Mouse (Mus musculus) intestine, embryonic 14.5 days (tissue): Measurements from ENCODE around the gene Dtd1. TPM values are rescaled to one million over a fixed set of nuclear protein-coding genes. Genes with fewer than 3 reads are reported as not detected.

Experiments used
- ATAC-seq: fragments of 200-750 bp; cut with Nextera tagmentation; replicated peaks from 2 replicates; pipeline ENCODE4 v1.8.0; 2017; ENCODE audit warnings: low read depth, moderate number of reproducible peaks, moderate TSS enrichment, moderate library complexity; ENCODE audit not compliant: low FRiP score, low TSS enrichment
- DNase-seq: peaks from one replicate; pipeline ENCODE4 v3.0.0-alpha.2; 2018; ENCODE audit warnings: low spot score
- H3K27ac ChIP-seq: fragments of 300-500 bp; sonication (generic); 2 replicates; pipeline ENCODE4 v1.5.1; 2014; ENCODE audit warnings: low read depth, mild to moderate bottlenecking, control low read depth
- H3K27me3 ChIP-seq: fragments of 300-500 bp; sonication (generic); replicated peaks from 2 replicates; pipeline ENCODE4 v1.6.1; 2014; ENCODE audit warnings: low read length, control low read depth; ENCODE audit not compliant: control insufficient read depth, insufficient read depth
- H3K36me3 ChIP-seq: fragments of 300-500 bp; sonication (generic); 2 replicates; pipeline ENCODE4 v1.6.1; 2014; ENCODE audit warnings: low read length, control low read depth; ENCODE audit not compliant: control insufficient read depth, insufficient read depth
- H3K4me1 ChIP-seq: fragments of 300-500 bp; sonication (generic); replicated peaks from 2 replicates; pipeline ENCODE4 v1.6.1; 2014; ENCODE audit warnings: low read length, control low read depth, mixed read lengths; ENCODE audit not compliant: control insufficient read depth, insufficient read depth
- H3K4me2 ChIP-seq: fragments of 300-500 bp; sonication (generic); 2 replicates; pipeline ENCODE4 v1.6.1; 2014; ENCODE audit warnings: low read length
- H3K4me3 ChIP-seq: fragments of 300-500 bp; sonication (generic); 2 replicates; pipeline ENCODE4 v1.5.1; 2014; ENCODE audit warnings: low read depth, low read length, control low read depth, mixed read lengths
- H3K9ac ChIP-seq: fragments of 300-500 bp; sonication (generic); 2 replicates; pipeline ENCODE4 v1.6.1; 2014; ENCODE audit warnings: mild to moderate bottlenecking, low read length
- H3K9me3 ChIP-seq: fragments of 300-500 bp; sonication (generic); 2 replicates; pipeline ENCODE4 v1.6.1; 2016; ENCODE audit warnings: low read length, control low read depth; ENCODE audit not compliant: control insufficient read depth
- WGBS: fragments of 180-500 bp; shearing (Covaris S2); extraction: QIAGEN DNeasy Blood & Tissue Kit; methylation state at CpG from one replicate; pipeline ENCODE4 v1.1.7; 2014; 5-methylcytosine and 5-hydroxymethylcytosine counted together
- polyA plus RNA-seq: library from polyadenylated mRNA; unstranded; fragments of >200 nt; fragmentation: Nextera tagmentation; extraction: Ambion mirVana; gene quantifications from 2 replicates; pipeline ENCODE4 v1.2.1, GENCODE M21; 2014

Gene Dtd1
- polyA plus RNA-seq, 1 experiment from 2014 or later: 47.8 TPM

- no peak overlapping the region for H3K27ac ChIP-seq
- ATAC-seq (no peak), DNase-seq (no peak)
- no peak overlapping the region for H3K4me2 ChIP-seq
- no peaks in the 10 kb centered on the region for H3K36me3 ChIP-seq
- no peaks in the 10 kb centered on the region for H3K9me3 ChIP-seq
- no peak overlapping the region for H3K4me3 ChIP-seq
- no peaks in the 10 kb centered on the region for H3K4me1 ChIP-seq
- 84% methylated on average over 3 of the region's 3 CpGs for WGBS
- no peak overlapping the region for H3K9ac ChIP-seq
- H3K27me3 ChIP-seq: no peaks in the 10 kb centered on the region
Measured at GRCm38 (mm10) chr2:144727136-144727535, 127.4 kb downstream of the Dtd1 start.

- DNase-seq: no peak
- 92% methylated on average over 2 of the region's 2 CpGs for WGBS
- ATAC-seq: no peak
Measured at GRCm38 (mm10) chr2:144729776-144730175, 130.1 kb downstream of the Dtd1 start.

GRCm38 (mm10) chr2:144738161-144738560 lies 138.5 kb downstream of the Dtd1 start:
- Histone ChIP-seq H3K9ac (no peak overlapping the region), H3K4me2 (no peak overlapping the region), H3K4me1 (no peaks in the 10 kb centered on the region), H3K27me3 (no peaks in the 10 kb centered on the region), H3K9me3 (no peaks in the 10 kb centered on the region), H3K27ac (no peak overlapping the region), H3K36me3 (no peaks in the 10 kb centered on the region), H3K4me3 (no peak overlapping the region)
- DNase-seq: no peak
- WGBS: 65% methylated on average over 5 of the region's 5 CpGs
- no peak for ATAC-seq

More at GRCm38 (mm10) chr2:144729776-144730175, 130.1 kb downstream of the Dtd1 start:
- Histone ChIP-seq H3K4me3 (no peak overlapping the region), H3K9me3 (no peaks in the 10 kb centered on the region), H3K36me3 (no peaks in the 10 kb centered on the region), H3K9ac (no peak overlapping the region), H3K27me3 (no peaks in the 10 kb centered on the region), H3K4me1 (no peaks in the 10 kb centered on the region), H3K4me2 (no peak overlapping the region), H3K27ac (no peak overlapping the region)

- DNase-seq: no peak
- no peak overlapping the region for H3K4me3 ChIP-seq
- no peaks in the 10 kb centered on the region for H3K36me3 ChIP-seq
- no peak overlapping the region for H3K27ac ChIP-seq
- no peaks in the 10 kb centered on the region for H3K4me1 ChIP-seq
- H3K9ac ChIP-seq: no peak overlapping the region
- ATAC-seq: no peak
- H3K9me3 ChIP-seq: no peaks in the 10 kb centered on the region
- 85% methylated on average over 5 of the region's 5 CpGs for WGBS
- no peak overlapping the region for H3K4me2 ChIP-seq
- H3K27me3 ChIP-seq: no peaks in the 10 kb centered on the region
Measured at GRCm38 (mm10) chr2:144738576-144738975, 138.9 kb downstream of the Dtd1 start.

GRCm38 (mm10) chr2:144740577-144740997 lies 140.9 kb downstream of the Dtd1 start:
- Histone ChIP-seq H3K4me2 (no peak overlapping the region), H3K27ac (no peak overlapping the region), H3K4me1 (no peaks in the 10 kb centered on the region), H3K36me3 (no peaks in the 10 kb centered on the region), H3K9me3 (no peaks in the 10 kb centered on the region), H3K9ac (no peak overlapping the region), H3K4me3 (no peak overlapping the region), H3K27me3 (no peaks in the 10 kb centered on the region)
- ATAC-seq (no peak), DNase-seq (no peak)
- 47% methylated on average over 6 of the region's 6 CpGs for WGBS

- Histone ChIP-seq H3K27ac (no peak overlapping the region), H3K9me3 (no peaks in the 10 kb centered on the region), H3K4me2 (no peak overlapping the region), H3K9ac (no peak overlapping the region), H3K27me3 (no peaks in the 10 kb centered on the region), H3K4me3 (no peak overlapping the region), H3K36me3 (no peaks in the 10 kb centered on the region), H3K4me1 (no peaks in the 10 kb centered on the region)
- ATAC-seq: no peak
- WGBS: 81% methylated on average over 10 of the region's 10 CpGs
- no peak for DNase-seq
Measured at GRCm38 (mm10) chr2:144741973-144742372, 142.3 kb downstream of the Dtd1 start.

- Histone ChIP-seq H3K9ac (no peak overlapping the region), H3K27me3 (no peaks in the 10 kb centered on the region), H3K4me3 (no peak overlapping the region), H3K9me3 (no peaks in the 10 kb centered on the region), H3K36me3 (no peaks in the 10 kb centered on the region), H3K4me1 (no peaks in the 10 kb centered on the region), H3K4me2 (no peak overlapping the region), H3K27ac (no peak overlapping the region)
- DNase-seq (no peak), ATAC-seq (no peak)
- WGBS: 83% methylated on average over 5 of the region's 5 CpGs
Measured at GRCm38 (mm10) chr2:144743316-144743715, 143.6 kb downstream of the Dtd1 start.

- H3K4me1 ChIP-seq: no peaks in the 10 kb centered on the region
- H3K27me3 ChIP-seq: no peaks in the 10 kb centered on the region
- DNase-seq (no peak), ATAC-seq (no peak)
- no peaks in the 10 kb centered on the region for H3K36me3 ChIP-seq
- H3K9ac ChIP-seq: no peak overlapping the region
- no peak overlapping the region for H3K27ac ChIP-seq
- 91% methylated on average over 2 of the region's 2 CpGs for WGBS
- H3K4me2 ChIP-seq: no peak overlapping the region
- H3K9me3 ChIP-seq: no peaks in the 10 kb centered on the region
- no peak overlapping the region for H3K4me3 ChIP-seq
Measured at GRCm38 (mm10) chr2:144745266-144745665, 145.6 kb downstream of the Dtd1 start.

- Histone ChIP-seq H3K27me3 (no peaks in the 10 kb centered on the region), H3K36me3 (no peaks in the 10 kb centered on the region), H3K27ac (no peak overlapping the region), H3K9ac (no peak overlapping the region), H3K9me3 (no peaks in the 10 kb centered on the region), H3K4me3 (no peak overlapping the region), H3K4me2 (no peak overlapping the region), H3K4me1 (no peaks in the 10 kb centered on the region)
- DNase-seq: no peak
- 73% methylated on average over 4 of the region's 4 CpGs for WGBS
- no peak for ATAC-seq
Measured at GRCm38 (mm10) chr2:144746046-144746783, 146.5 kb downstream of the Dtd1 start.
